Mouse (Mus musculus) embryo, embryonic 9.5 days (tissue): ENCODE measurements around the gene Ano2.

ENCODE experiments used
- DNase-seq: peaks from one replicate; pipeline ENCODE4 v3.0.0-alpha.2; 2017; ENCODE audit errors: extremely low spot score

The Ano2 gene

DNA sequence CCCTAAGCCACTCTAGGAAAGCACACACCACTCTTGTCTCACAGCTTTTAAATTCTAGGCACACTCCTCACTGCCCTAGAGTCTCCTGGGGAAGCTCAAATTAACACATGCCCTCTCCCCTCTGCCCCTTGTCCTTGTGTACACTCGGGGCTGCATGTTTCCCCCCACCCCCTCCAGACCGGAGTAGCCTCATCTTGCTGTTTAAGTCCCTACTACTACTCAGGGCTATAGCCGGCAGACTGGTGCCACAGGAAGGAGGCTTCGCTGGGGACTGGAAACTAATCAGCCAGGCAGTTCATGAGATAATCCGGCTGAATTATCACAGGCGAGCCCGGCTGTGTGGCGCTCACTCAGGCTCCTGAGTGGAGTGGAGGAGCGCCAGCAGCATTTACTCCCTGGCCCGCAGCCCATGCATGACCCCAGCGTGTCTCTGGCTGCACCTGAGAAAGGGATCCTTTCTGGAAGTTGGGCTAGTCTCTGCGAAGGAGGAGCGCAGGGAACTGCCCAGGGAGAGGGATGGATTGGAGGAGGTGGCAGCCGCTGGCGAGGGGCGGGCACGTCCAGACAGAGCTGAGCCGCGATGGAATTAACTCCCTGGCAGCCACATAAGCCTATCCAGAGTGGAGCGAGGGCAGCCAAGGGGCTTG is at the start of gene Ano2:
TSS of gene Ano2 (plus strand) at position 363 of the 647 bp plus-strand sequence.
- DNase-seq: peak; percentile 25

DNA sequence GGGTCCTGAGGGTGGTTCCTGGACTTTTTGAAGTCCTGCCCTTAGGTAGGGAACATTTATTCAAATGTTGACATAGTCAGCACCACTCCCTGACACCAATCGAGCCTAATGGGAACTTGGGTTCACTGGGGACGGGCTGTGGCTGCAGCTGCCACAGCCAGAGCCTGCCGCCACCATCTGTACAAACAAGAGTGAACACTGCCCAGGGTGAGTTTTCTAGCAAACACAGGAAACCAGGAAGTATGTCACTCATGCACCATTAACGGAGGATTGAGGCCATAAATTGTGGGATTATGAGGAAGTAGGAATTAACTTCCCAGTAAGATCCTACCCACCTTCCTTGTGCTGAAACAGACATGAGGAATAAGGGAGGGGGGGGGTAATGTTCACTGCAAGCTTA is 49.7 kb upstream of the Ano2 start:
- no peak for DNase-seq

DNA sequence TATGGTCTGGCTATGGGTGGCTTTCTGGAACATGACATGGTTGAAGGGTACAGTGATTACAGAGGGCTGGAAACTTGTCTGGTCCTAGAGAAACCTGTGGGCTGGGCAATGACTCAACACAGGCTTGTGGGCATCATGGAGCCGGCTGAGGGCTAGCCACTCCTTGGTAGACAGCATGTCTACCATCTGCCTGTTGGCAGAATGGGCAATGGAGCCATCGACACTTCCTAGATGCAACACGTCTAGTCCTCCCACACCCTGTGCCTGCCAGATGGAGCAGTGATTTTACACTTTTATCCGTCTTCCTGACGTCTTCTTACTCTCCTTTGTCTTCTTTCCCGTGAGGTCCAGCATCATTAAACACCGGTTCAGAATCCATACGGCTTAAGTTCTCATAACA is 49.1 kb upstream of the Ano2 start:
- no peak for DNase-seq

DNA sequence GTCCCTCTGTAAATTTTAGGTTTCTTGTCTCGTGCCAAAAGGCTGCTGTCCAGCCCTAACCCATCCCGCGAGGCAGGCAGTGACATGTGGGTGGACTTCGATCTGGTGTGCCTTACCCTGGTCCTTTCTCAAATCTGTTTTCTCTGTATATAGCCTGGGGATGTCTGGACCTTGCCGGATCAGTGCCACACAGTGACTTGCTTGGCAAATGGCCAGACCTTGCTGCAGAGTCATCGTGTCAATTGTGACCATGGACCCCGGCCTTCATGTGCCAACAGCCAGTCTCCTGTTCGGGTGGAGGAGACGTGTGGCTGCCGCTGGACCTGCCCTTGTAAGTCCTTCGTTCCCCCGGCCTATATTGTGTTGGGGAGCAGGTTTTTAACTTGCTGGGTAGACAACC is 41.3 kb upstream of the Ano2 start:
- no peak for DNase-seq

DNA sequence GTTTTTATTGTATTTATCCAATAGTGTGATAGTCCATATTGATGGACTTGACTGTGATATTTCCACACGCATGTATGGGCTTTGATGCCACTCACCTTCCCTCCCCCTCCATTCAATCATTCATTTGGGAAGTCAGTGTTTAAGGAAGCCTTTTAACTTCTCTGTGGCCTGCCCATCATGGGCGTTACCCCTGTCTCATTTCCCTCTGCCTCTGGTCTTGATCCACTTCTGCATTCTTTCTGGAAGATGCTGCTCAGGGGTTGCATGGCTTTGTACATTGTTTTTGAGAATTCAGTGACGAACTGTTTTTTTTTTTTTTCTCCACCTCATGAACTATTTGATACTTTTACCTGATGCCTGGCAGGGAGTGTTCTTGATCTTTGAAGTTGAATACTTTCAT is 38.9 kb upstream of the Ano2 start:
- no peak for DNase-seq

DNA sequence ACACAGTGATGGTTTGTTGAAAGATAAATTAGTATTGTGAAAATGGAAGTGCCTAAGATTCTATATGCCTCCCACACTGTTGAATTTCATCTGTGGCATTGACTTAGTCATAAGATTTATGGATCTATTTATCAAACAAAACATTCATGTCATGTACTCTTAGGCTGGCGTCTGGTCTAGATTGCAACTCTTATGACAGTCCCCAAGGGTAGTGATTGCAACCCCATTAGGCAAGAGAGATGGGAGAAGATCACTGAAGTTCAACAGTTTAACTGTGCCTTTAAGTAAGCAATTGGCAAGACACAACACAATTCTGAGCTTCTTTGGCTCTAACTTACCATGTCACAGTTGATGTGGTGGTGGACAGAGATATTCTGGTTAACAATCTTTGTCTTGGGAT is 36.8 kb upstream of the Ano2 start:
- no peak for DNase-seq

DNA sequence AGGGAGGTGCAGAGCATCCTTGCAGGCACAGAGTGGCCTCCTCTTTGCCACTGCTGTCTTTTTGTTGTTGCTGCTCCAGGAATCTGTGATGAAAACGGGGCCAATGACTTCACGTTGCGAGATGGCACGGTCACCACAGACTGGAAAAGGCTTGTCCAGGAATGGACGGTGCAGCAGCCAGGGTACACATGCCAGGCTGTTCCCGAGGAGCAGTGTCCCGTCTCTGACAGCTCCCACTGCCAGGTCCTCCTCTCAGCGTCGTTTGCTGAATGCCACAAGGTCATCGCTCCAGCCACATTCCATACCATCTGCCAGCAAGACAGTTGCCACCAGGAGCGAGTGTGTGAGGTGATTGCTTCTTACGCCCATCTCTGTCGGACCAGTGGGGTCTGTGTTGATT is 33.3 kb upstream of the Ano2 start:
- DNase-seq: no peak

DNA sequence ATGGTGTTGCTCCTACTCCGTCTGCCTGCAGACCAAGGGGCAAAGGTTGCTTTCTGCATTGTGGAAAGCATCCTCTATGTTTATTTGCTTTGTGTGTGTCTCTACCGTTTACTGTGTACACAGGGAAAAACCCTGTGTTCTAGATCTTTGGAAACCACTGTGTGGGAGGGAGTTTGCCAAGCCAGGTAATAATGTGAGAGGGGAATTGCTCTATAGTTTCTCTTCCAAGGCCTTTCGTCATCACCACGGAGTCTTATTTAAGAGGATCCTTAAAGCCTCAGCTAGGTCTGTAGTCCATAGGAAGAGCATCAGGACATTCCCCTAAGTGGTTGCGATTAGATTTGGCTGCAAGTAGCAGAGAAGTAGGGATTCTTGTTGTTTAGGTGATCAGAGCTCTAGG is 32.3 kb upstream of the Ano2 start:
- no peak for DNase-seq

DNA sequence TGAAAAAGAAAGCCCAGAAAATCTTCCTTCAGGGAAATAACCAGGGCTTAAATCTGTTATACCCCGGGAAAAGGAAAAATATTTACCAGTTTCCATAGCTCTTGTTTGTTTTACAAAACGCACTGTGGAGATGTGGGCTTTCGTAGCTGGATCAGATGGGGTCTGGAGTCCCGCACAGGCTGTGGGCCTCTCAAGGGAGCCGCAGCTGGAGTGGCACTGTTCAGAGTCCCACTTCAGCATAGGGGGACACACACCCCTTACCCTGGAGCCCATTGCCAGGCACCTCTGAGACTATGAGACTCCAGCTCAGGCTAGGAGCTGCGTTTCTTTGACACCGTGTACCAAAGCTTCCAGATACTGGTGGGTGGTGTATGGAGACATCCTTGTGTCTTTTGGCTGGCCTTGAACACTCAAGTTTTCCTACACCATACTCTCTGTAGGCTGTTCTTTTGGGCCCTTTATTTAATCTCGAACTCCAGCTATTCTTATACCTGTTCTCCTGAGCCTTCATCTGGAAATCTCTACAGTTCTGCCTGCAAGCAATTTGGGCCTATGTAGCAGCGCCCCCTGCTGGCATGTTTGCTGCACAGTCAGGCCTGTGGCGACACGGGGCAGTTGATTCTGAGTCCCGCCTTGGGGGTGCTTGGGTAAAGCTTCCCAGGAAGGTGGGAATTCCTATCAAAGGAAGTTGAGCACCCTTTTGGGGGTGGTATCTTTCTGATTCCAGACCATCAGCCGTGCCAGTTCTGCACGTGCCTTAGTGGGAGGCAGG is 28.9 kb upstream of the Ano2 start:
- DNase-seq: peak; percentile 73

DNA sequence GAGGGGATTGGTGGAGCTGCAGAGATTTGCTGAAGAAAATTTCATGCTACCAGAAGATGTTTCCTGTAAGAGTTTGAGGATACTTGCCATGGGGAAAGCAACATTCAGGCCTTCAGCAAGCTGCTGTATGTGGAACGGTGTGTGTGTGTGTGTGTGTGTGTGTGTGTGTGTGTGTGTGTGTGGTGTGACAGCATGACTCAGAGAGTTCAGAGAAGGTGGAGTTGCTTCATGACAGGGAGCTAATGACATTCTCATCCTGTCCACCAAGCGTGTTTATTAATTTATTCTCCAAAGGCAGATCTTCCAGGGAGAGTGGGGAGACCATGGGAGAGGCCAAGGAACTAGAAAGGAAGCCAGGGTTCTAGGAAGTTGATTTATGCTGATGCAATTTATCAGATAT is 26.3 kb upstream of the Ano2 start:
- DNase-seq: no peak

DNA sequence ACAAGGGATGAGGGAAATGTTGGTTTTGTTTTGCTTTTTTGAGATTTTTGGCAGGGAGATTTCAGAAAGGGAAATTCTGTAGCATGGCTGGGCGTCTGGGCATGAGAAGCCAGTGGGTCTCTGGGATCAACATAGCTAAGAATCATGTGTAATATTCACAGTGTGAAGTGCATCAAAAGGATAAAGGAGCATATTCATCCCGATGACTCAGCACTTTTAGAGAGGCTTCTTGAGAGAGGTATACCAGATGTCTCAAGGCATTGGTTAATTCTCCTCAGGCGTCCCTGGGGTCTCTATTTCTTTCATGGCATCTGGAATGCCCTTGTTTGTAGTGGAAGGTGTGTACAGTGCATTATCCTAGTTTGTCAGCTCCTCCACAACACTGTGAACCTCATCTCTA is 18.4 kb upstream of the Ano2 start:
- no peak for DNase-seq

DNA sequence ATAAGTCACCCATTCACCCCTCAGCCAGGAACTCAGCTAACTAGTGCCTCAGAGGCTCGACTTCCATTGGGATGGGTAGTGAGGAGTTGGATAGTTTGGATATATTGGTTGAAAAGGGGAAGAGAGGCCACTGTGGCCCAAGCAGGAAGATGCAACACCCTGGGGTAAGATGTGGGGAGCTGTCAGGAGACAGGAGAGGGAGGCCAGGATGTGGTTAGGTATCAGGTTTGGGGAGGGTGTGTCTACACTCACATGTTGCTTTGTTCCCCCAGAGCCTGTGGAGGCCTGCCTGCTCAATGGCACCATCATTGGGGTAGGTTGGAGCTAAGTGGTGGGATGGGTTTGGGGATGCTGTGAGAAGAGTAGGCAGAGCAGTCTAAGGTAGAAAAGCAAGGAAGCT is 11.7 kb upstream of the Ano2 start:
- DNase-seq: no peak

DNA sequence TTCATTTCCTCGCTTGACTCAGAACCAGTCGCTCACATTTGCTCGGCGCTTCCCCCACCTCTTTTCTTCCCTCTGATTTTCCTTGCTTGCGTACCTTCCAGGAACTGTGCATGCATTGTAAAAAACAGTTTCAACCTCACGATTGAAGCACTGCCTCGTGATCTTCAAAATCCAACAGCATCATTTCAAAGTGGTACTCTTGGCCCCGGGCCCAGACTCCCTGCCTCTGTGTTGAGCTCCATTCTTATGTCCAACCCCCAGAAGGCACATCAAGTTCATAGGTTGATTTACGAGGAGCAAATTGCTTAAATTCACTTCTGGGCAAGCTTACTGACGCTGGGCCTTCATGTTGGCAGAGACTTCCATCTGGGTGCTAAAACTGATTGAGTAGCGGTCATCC is 9.6 kb upstream of the Ano2 start:
- DNase-seq: no peak

DNA sequence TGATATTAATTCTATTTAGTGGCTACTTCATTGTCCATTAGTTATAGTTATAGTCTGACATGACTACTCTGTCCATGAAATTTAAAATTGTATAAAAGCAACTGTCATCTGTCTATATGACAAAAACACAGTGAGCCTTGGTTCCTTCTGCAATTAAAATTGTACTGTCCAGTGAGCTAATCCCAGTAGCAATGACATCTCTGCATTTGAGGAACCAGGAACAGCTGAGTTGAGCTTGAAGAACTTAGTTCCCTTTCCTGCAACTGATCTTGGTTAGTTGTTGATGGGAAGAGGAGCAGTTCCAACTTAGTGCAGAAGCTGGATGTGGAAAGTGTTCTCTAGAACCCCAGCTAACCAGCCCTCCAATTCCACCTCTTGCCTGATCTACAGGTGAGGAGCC is 4.8 kb upstream of the Ano2 start:
- DNase-seq: no peak

DNA sequence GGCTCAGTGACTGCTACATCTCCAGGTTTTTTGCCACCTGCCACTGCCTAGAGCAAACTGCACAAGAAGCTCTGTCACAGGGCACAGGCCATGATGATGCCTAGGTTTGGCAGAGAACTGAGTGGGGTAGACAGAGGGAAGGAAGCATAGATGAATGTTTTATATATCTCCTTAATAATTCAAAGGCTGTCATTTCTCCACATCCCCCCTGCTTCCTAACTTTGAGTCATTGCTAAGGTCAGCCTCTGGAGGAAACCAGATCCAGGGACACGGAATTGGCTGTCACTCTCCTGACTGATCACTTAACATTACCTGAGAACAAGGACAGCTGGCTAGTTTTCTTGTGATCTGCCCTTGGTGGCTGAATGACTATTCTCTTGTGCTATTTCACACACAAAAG is 2.2 kb upstream of the Ano2 start:
- no peak for DNase-seq

DNA sequence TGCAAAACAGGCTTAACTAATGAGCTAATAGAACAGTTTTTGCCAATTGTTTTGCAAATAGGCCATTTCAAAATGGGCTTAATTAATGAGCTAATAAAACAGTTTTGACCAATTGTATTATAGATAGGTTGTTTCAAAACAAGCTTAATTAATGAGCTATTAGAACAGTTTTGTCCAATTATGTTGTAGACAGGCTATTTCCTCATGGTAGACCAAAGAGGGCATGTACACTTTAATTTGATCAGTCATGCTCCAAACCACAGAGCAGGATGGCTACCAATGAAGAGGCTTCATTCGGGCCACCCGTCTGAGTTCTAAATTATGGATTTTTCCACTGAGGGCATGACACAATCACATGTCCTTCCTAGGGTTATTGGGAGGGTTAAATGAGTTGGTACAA is 10.9 kb downstream of the Ano2 start:
- no peak for DNase-seq

DNA sequence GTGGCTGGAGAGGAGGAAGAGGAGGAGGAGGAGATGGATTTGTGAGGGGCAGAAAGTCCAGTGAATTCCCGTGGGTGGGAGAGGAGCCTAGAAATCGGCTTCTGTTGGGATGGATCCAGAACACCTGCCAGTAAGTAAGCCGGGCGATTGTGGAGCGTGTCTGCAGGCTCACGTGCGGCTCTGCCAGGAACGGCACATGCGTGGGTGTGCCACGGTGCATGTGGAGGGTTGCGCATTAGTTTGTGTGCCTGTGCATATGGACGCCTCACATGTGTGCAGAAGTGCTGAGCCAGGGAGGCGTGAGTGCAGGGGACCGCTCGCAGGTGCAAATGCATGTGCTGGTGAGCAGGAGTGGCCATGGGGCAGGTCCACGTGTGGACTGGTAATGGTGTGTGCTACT is 21.0 kb downstream of the Ano2 start:
- no peak for DNase-seq

DNA sequence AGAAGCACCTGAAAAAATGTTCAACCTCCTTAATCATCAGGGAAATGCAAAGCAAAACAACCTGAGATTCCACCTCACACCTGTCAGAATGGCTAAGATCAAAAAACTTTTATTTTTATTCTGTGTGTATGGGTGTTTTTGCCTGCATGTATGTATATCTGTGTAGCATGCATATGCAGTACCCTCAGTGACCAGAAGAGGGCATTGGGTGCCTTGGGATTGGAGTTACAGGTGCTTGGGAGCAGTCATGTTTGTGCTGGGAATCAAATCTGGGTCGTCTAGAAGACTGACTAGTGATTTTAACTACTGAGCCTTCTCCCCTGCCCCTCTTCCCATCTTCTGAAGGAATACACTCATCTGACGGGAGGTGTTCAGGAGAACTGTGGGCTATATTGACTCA is 36.2 kb downstream of the Ano2 start:
- no peak for DNase-seq

DNA sequence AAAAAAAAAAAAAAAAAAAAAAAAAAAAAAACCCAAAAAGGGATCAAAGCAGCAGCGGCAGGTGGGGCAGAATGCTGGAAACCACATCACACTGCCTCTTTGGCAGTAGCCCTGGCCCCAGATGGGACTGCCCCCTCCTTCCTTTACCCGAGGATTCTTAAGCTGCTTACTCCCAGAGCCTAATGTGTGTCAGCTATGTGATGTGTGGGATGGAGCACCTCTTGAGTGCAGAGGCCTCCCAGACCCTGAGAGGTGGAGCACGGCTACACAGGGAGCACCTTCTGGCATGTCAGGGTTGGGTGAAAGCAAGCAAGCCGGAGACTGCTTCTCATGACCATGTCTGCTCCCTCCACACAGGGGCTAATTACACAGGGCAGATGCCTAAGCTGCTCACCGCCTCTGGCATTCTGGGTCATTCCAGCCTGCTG is 37.3 kb downstream of the Ano2 start:
- no peak for DNase-seq

DNA sequence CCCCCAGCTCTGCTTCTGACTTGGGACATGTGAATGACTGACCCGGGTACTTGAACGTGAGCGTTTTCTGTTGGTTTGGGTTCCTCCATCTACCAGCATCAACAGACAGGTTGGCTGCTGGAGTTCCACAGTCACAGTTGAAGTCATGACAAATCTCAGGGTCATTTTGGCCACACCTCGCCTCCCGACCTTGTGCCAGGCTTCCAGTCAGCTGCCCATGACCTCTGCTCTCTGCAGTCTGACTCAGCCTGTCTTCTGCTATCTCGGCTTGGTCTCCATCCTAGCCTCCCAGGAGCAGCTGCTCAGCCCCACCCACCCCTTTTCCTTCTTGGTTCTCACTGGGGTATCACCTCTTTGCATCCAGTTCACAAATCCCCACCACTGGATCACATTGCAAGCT is 39.3 kb downstream of the Ano2 start:
- no peak for DNase-seq

DNA sequence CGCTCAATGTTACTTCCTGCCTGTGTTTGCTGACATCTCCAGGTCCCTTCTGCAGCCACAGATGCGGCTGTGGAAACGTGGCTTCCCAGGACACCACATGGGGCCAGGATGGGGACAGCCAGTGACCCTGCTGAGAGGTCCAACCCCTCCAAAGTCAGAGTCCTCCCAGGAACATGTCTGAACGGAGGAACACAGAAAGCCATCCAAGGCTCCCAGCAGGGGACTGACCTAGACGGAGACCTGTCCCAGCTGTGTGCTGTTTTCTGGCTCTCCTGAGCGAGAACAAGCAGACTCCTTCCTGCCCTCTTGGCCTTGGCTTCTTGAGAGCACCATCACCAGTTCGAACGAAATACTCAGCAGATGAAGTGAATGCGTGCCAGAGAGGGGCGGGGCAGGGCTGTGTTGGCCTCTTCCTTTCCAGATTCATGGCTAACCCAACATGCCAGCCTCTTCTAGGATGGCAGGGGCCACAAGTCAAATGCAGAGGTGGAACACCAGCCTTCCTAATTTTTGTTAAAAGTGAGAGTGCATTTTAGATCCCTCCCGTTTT is 39.8 kb downstream of the Ano2 start:
- DNase-seq: no peak

DNA sequence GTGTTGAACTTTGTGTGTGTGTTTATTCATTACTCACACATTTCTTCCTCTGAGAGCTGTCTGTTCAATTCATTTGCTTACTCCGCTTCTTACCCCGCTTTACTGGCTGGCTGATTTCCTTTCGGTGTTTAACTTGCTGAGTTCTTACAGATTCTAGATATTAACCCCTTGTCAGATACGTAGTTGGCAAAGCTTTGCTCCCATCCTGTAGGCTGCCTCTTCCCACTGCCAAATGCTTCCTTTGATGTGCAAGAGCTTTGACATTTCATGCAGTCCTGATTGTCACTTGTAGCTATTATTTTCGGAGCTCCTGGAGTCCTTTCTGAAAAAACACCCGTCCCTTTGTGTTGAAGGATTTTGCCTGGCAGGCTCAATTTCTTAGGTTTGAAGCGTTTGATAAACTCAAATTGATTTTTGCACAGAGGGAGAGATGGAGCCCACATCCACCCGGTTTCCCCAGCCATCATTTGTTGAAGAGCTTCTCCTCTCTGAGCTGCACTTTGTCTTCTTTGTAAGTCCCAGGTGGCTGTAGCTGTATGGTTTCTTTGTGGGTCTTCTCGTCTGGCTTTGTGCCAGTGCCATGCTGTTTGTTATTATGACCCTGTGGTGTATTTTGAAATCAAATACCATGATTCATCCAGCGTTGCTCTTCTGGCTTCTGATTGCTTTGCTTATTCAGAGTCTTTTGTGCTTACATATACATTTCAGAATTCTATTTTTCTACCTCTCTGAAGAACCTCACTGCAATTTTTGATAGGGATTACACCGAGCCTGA is 47.5 kb downstream of the Ano2 start:
- DNase-seq: no peak
